Mouse (Mus musculus): ENCODE measurements around the gene Slc39a1.

- TF ChIP-seq CTCF (IDR thresholded peaks at IDR 0.05; ENCODE audit: control insufficient read depth, insufficient read depth, insufficient read length): no peak
- TF ChIP-seq MAX (IDR thresholded peaks at IDR 0.05): peak; percentile 76
- TF ChIP-seq MYOG (IDR thresholded peaks at IDR 0.05; ENCODE audit: control insufficient read depth, extremely low read depth, insufficient read length): no peak
Observed at GRCm38 (mm10) chr3:90231507-90232333, 16.3 kb upstream of the Slc39a1 start, which contains the start of gene Jtb.
